Comparison of ENCODE assay signal across 23 mouse cellular contexts in the genomic region with DNA sequence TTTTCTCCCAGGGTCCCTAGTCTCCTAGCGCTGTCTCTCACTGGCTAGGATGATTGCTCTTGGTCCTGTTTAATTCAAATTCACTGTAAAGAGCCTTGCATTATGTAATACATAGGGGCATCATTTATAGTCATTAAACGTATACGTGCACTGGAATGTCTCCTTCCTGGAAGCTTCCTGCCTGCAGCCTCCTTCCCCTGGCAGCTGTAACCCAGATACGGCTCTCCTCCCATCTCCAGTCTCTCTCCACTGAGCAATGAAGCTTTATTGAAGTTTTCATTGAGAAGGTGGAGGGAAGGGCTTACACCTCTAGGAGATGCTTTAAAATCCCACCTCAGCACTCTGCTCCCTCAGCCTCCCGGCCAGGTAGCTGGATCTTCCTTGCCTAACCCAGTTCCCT. TPM values are rescaled to one million over a fixed set of nuclear protein-coding genes. Genes with fewer than 3 reads are reported as not detected.
DNase-seq lines count a peak whose midpoint lies in the region; ATAC-seq and TF ChIP-seq lines count a peak whose summit lies in the region.
"Had no signal": no experiment of that assay in that cellular context is flagged by ENCODE, and none has a peak within 500 bp of the region (broad histone marks: within the 10 kb centered on the region; RNA-seq: fewer than 3 reads in every experiment).

No protein-coding gene starts in this region.

- no peak for TF ChIP-seq CTCF in hindbrain, postnatal 0 days (IDR thresholded peaks at IDR 0.05; ENCODE audit: low read depth)

- H3K4me1 ChIP-seq in hindbrain, embryonic 14.5 days (replicated peaks; ENCODE audit: control insufficient read depth, insufficient read depth, low read length), result 0 out of 2 replicates have a peak, but pooled peaks cover 5% of the 10 kb centered on the region
- no peaks in the 10 kb centered on the region for H3K4me1 ChIP-seq in hindbrain, embryonic 11.5 days (replicated peaks; ENCODE audit: control insufficient read depth, insufficient read depth, low read length)
- no peaks in the 10 kb centered on the region for H3K4me1 ChIP-seq in hindbrain, postnatal 0 days (ENCODE audit: insufficient read depth, low read length)
- no peaks in the 10 kb centered on the region for H3K4me1 ChIP-seq in hindbrain, embryonic 10.5 days (replicated peaks)
- H3K4me1 ChIP-seq in neural tube, embryonic 13.5 days (replicated peaks), result peaks cover 12% of the 10 kb centered on the region; the same call in 1 of the 2 replicates
- peaks cover 15% of the 10 kb centered on the region for H3K4me1 ChIP-seq in neural tube, embryonic 15.5 days
- H3K4me1 ChIP-seq: embryonic facial prominence, embryonic 12.5 days; forebrain, embryonic 13.5 days; forebrain, embryonic 15.5 days had no signal

- H3K9ac ChIP-seq in hindbrain, embryonic 14.5 days, result 0 out of 2 replicates have a peak overlapping the region, but pooled peaks have one; percentile 4
- no peak overlapping the region for H3K9ac ChIP-seq in hindbrain, embryonic 11.5 days (ENCODE audit: low read depth, low read length)
- no peak overlapping the region for H3K9ac ChIP-seq in hindbrain, postnatal 0 days (replicated peaks; ENCODE audit: low read length)
- no peak overlapping the region; the same call in 1 of the 2 replicates for H3K9ac ChIP-seq in neural tube, embryonic 13.5 days
- H3K9ac ChIP-seq in neural tube, embryonic 15.5 days (replicated peaks), result no peak overlapping the region
- H3K9ac ChIP-seq: embryonic facial prominence, embryonic 12.5 days; forebrain, embryonic 13.5 days; forebrain, embryonic 15.5 days had no signal

- H3K27ac ChIP-seq in hindbrain, embryonic 14.5 days, result no peak overlapping the region
- no peak overlapping the region for H3K27ac ChIP-seq in hindbrain, embryonic 11.5 days (ENCODE audit: low read depth, low read length)
- no peak overlapping the region for H3K27ac ChIP-seq in hindbrain, postnatal 0 days
- H3K27ac ChIP-seq in hindbrain, embryonic 10.5 days, result no peak overlapping the region
- no peak overlapping the region for H3K27ac ChIP-seq in neural tube, embryonic 13.5 days (replicated peaks)
- peak overlapping the region; percentile 52 for H3K27ac ChIP-seq in neural tube, embryonic 15.5 days (replicated peaks)
- H3K27ac ChIP-seq: embryonic facial prominence, embryonic 10.5 days; embryonic facial prominence, embryonic 12.5 days; forebrain, embryonic 13.5 days; forebrain, embryonic 15.5 days had no signal

- no peaks in the 10 kb centered on the region for H3K27me3 ChIP-seq in hindbrain, embryonic 14.5 days (ENCODE audit: control insufficient read depth, insufficient read depth, low read length)
- H3K27me3 ChIP-seq in hindbrain, embryonic 11.5 days (ENCODE audit: control insufficient read depth, insufficient read depth, low read length), result no peaks in the 10 kb centered on the region
- no peaks in the 10 kb centered on the region for H3K27me3 ChIP-seq in hindbrain, postnatal 0 days (ENCODE audit: insufficient read depth, low read length)
- 0 out of 2 replicates have a peak, but pooled peaks cover 3% of the 10 kb centered on the region for H3K27me3 ChIP-seq in hindbrain, embryonic 10.5 days (ENCODE audit: insufficient read depth, poor library complexity, severe bottlenecking)
- no peaks in the 10 kb centered on the region for H3K27me3 ChIP-seq in neural tube, embryonic 13.5 days
- H3K27me3 ChIP-seq in neural tube, embryonic 15.5 days (replicated peaks), result no peaks in the 10 kb centered on the region
- H3K27me3 ChIP-seq: embryonic facial prominence, embryonic 12.5 days; forebrain, embryonic 13.5 days; forebrain, embryonic 15.5 days had no signal

- no peak overlapping the region for H3K4me3 ChIP-seq in hindbrain, embryonic 14.5 days (replicated peaks; ENCODE audit: low read length)
- no peak overlapping the region for H3K4me3 ChIP-seq in hindbrain, embryonic 11.5 days (ENCODE audit: low read depth, low read length)
- no peak overlapping the region for H3K4me3 ChIP-seq in hindbrain, postnatal 0 days (ENCODE audit: low read length)
- H3K4me3 ChIP-seq in hindbrain, embryonic 10.5 days, result no peak overlapping the region
- H3K4me3 ChIP-seq in neural tube, embryonic 13.5 days, result no peak overlapping the region
- H3K4me3 ChIP-seq in neural tube, embryonic 15.5 days (replicated peaks), result no peak overlapping the region
- H3K4me3 ChIP-seq: embryonic facial prominence, embryonic 10.5 days; embryonic facial prominence, embryonic 12.5 days; forebrain, embryonic 13.5 days; forebrain, embryonic 15.5 days had no signal

- no peak for DNase-seq in hindbrain, embryonic 14.5 days (ENCODE audit: low spot score)
- DNase-seq in hindbrain, embryonic 11.5 days (ENCODE audit: low spot score), result no peak
- DNase-seq in hindbrain, postnatal 0 days (ENCODE audit: low spot score), result no peak
- DNase-seq in hindbrain, embryonic 10.5 days (ENCODE audit: low spot score), result no peak
- DNase-seq in neural tube, embryonic 10.5 days (ENCODE audit: extremely low spot score, low spot score), result no peak
- DNase-seq: adrenal gland, adult 8-10 months; adrenal gland, postnatal 14 days; adrenal gland, postnatal 36 days; cerebellum, adult 11-12 months; cerebellum, adult 2 months; cerebellum, adult 9-10 months; cerebellum, postnatal 10 days; cerebellum, postnatal 25 days had no signal

- no peaks in the 10 kb centered on the region for H3K9me3 ChIP-seq in hindbrain, embryonic 14.5 days (ENCODE audit: control insufficient read depth, low read length)
- H3K9me3 ChIP-seq in hindbrain, embryonic 11.5 days (ENCODE audit: control insufficient read depth, low read length), result no peaks in the 10 kb centered on the region
- H3K9me3 ChIP-seq in hindbrain, postnatal 0 days (ENCODE audit: low read length), result no peaks in the 10 kb centered on the region
- no peaks in the 10 kb centered on the region for H3K9me3 ChIP-seq in hindbrain, embryonic 10.5 days
- H3K9me3 ChIP-seq in neural tube, embryonic 13.5 days, result no peaks in the 10 kb centered on the region
- no peaks in the 10 kb centered on the region for H3K9me3 ChIP-seq in neural tube, embryonic 15.5 days (replicated peaks)
- H3K9me3 ChIP-seq: embryonic facial prominence, embryonic 10.5 days; embryonic facial prominence, embryonic 12.5 days; forebrain, embryonic 13.5 days; forebrain, embryonic 15.5 days had no signal

- H3K4me2 ChIP-seq in hindbrain, embryonic 14.5 days (replicated peaks), result no peak overlapping the region
- no peak overlapping the region for H3K4me2 ChIP-seq in hindbrain, embryonic 11.5 days (replicated peaks; ENCODE audit: low read depth, low read length)
- H3K4me2 ChIP-seq in hindbrain, postnatal 0 days (ENCODE audit: low read depth, low read length), result no peak overlapping the region
- H3K4me2 ChIP-seq in neural tube, embryonic 13.5 days, result no peak overlapping the region
- 0 out of 2 replicates have a peak overlapping the region, but pooled peaks have one; percentile 5 for H3K4me2 ChIP-seq in neural tube, embryonic 15.5 days
- H3K4me2 ChIP-seq: embryonic facial prominence, embryonic 12.5 days; forebrain, embryonic 13.5 days; forebrain, embryonic 15.5 days had no signal

- no peaks in the 10 kb centered on the region for H3K36me3 ChIP-seq in hindbrain, embryonic 14.5 days (replicated peaks; ENCODE audit: control insufficient read depth, insufficient read depth)
- H3K36me3 ChIP-seq in hindbrain, embryonic 11.5 days (ENCODE audit: control insufficient read depth, insufficient read depth, low read length), result no peaks in the 10 kb centered on the region
- no peaks in the 10 kb centered on the region for H3K36me3 ChIP-seq in hindbrain, postnatal 0 days (ENCODE audit: insufficient read depth, low read length)
- H3K36me3 ChIP-seq in hindbrain, embryonic 10.5 days, result no peaks in the 10 kb centered on the region
- H3K36me3 ChIP-seq in neural tube, embryonic 13.5 days, result no peaks in the 10 kb centered on the region
- no peaks in the 10 kb centered on the region for H3K36me3 ChIP-seq in neural tube, embryonic 15.5 days
- H3K36me3 ChIP-seq: embryonic facial prominence, embryonic 10.5 days; embryonic facial prominence, embryonic 12.5 days; forebrain, embryonic 15.5 days had no signal

- ATAC-seq in hindbrain, embryonic 14.5 days (ENCODE audit: low FRiP score), result no peak
- ATAC-seq in hindbrain, embryonic 11.5 days (ENCODE audit: low FRiP score), result no peak
- peak; percentile 27; the same call in 1 of the 2 replicates for ATAC-seq in hindbrain, postnatal 0 days
- peak; percentile 36; the same call in 1 of the 2 replicates for ATAC-seq in neural tube, embryonic 13.5 days (ENCODE audit: low read depth)
- peak; percentile 79 for ATAC-seq in neural tube, embryonic 15.5 days (ENCODE audit: low FRiP score)
- ATAC-seq in activated CD4-positive, CD25-positive, alpha-beta regulatory T cell, adult 4 months, result no peak
- ATAC-seq: forebrain, embryonic 13.5 days; forebrain, embryonic 15.5 days had no signal

- 55% methylated on average over 5 of the region's 5 CpGs for WGBS in hindbrain, embryonic 14.5 days
- WGBS in hindbrain, embryonic 11.5 days, result 78% methylated on average over 5 of the region's 5 CpGs
- WGBS in hindbrain, postnatal 0 days, result 58% methylated on average over 5 of the region's 5 CpGs
- 81% methylated on average over 5 of the region's 5 CpGs for WGBS in hindbrain, embryonic 10.5 days
- WGBS in neural tube, embryonic 13.5 days, result 44% methylated on average over 5 of the region's 5 CpGs
- 32% methylated on average over 5 of the region's 5 CpGs for WGBS in neural tube, embryonic 15.5 days

RNA-seq across cellular contexts. Expression of a gene that starts 9.8 kb away (rescaled TPM):
- 6.8 and 7.6 TPM in 2 replicates for polyA plus RNA-seq in hindbrain, embryonic 14.5 days (2014; fragmentation: Nextera tagmentation; extraction: Ambion mirVana)
- polyA plus RNA-seq in hindbrain, embryonic 11.5 days (2014; fragmentation: Nextera tagmentation; extraction: Ambion mirVana), result 13.8 and 16.6 TPM in 2 replicates
- total RNA-seq in hindbrain, postnatal 0 days (2014; rRNA removed), result 4.5 and 8.1 TPM in 2 replicates
- polyA plus RNA-seq in hindbrain, postnatal 0 days (2015; fragmentation: Nextera tagmentation; extraction: Ambion mirVana), result 9.6 and 12.2 TPM in 2 replicates
- 8.2 and 23.2 TPM in 2 replicates for polyA plus RNA-seq in hindbrain, embryonic 10.5 days (2016; fragmentation: Nextera tagmentation; extraction: Ambion mirVana)
- 14.5 TPM in 2 replicates for polyA plus RNA-seq in neural tube, embryonic 13.5 days (2015; fragmentation: Nextera tagmentation; extraction: Ambion mirVana)
- polyA plus RNA-seq in neural tube, embryonic 15.5 days (2015; fragmentation: Nextera tagmentation; extraction: Ambion mirVana), result 7.7 and 9.0 TPM in 2 replicates
- not detected for polyA plus RNA-seq in activated CD4-positive, CD25-positive, alpha-beta regulatory T cell, adult 4 months (2017; shearing (Covaris generic))
- total RNA-seq: adrenal gland, adult 18-20 months; adrenal gland, adult 8-10 months; adrenal gland, postnatal 14 days; adrenal gland, postnatal 36 days; MEL had no signal
- polyA plus RNA-seq: embryonic facial prominence, embryonic 14.5 days had no signal

Comparison
In these comparisons a context has a peak if more than half of its experiments do, and no peak if none do; other contexts are left out.
1. ATAC-seq: peak in hindbrain, postnatal 0 days (single experiment), neural tube, embryonic 13.5 days (single experiment) and neural tube, embryonic 15.5 days (single experiment); none in hindbrain, embryonic 14.5 days (single experiment), hindbrain, embryonic 11.5 days (single experiment) and activated CD4-positive, CD25-positive, alpha-beta regulatory T cell, adult 4 months (single experiment).